Mouse (Mus musculus) 3134 (cell line): ENCODE measurements around the gene Neu3.
"Not testable (repeated sequence)": the region's sequence is repeated elsewhere in the genome, so short reads cannot be mapped to it uniquely, and the experiment has no call there.

Experiments
- DNase-seq: peaks from one replicate; pipeline ENCODE4 v3.0.0-alpha.2; 2011; ENCODE audit warnings: low spot score; ENCODE audit not compliant: insufficient read length; ENCODE audit errors: extremely low read depth

The Neu3 gene

DNA sequence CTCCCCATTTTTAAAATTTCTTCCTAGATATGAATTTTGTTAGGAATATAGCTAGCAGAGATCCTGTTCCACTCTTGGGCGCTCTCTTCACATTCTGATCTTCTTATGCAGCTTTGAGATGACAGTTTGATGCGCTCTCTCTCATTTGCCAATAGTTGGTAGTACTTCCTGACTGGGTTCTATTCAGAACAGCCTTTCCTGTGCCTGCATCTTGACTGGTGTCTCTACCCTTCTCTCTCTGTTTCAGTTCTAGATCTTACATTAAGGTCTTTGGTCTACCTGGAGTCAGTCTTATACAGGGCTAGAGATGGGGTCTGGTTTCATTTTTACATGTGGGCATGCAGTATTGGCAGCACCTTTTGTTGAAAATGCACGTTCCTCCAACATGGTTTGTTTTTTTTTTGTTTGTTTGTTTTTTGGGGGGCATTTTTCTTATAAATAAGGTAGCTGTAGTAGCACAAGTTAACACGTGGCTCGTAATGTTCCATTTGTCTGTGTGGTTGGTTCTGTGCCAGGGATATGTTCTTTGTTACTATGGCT, 6.2 kb upstream of the Neu3 start:
- no peak for DNase-seq

DNA sequence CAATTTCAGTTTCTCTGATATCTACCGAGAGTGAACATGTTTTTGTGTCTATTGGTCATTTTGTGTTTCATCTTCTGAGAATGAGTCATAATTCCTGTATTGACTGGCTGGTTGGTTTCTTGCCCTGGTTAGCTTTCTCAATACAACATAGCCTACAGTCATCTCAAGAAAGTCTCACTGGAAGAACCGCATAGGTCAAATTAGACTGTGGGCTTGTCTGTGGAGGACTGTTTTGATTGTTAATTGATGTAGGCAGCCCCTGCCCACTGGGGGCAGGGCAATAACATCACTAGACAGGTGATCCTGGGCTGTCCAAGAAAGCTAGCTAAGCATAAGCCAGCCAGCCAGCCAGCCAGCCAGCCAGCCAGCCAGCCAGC, 5.6 kb upstream of the Neu3 start:
- DNase-seq: no peak

DNA sequence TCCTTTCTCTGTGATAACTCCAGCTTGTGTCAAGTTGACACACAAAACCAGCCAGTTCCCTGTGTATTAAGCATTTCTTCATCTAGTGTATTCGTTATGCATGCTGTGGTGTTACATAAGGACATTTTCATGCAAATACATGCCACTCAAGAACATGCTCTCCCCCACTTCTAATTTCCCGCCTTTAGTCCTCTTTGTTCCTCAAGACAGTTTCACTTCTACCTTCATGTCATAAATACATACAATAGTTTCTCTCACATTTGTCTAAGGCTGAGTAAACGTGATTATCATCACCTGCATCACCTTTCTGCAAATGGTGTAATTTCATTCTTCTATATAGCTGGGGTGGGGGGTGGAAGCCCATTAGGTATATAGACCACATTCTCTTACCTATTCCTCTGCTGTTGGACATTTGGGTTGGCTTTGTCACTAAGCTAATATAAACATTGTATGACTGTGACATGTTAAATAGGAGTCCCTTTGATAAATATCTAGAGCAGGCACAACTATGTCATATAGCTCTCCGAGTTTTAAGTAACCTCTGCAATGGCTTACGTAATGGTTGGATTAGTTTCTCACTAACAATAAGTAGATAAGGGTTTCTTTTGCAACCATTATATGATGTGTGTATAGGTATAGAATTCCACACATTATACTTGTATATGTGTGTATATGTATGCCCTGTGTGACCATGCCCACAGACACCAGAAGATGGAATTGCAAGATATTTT, 5.1 kb upstream of the Neu3 start:
- no peak for DNase-seq

DNA sequence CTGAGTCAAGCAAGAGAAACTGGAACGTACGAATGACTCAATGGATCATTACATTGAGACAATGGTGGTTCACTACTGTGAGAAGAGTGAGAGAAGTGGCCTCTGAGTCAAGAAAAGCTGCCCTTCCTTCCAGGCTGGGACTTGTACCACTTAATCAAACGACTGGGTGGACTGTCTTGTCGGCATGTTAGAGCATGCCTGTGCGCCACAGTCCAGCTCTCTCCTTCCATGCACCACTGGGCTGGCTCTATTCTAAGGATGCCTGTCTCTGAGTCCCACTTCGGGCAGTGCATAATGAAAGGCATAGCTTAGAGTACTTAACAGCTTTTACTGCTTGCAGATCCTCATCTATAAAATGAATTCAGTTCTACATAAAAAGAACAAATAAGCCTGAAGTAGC, 2.1 kb downstream of the Neu3 start:
- no peak for DNase-seq

DNA sequence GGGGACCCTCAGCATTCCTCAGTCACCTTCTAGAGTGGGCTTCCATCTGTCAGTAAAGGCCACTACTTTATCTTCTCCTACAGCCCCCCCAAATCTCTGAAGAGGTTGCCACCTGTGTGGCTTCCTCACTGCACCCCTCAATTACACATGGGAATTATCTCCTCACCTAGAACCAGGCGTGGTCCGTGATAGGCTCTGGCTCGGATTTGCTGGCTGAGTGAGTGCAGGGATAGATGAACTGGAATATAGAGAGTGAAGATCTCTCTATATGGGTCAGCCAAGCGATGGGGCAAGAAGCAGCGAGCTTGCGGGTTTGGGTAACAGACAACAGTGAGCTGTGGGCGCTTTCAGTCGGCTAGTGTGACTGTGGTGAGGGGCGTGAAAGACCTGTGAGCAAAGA, 2.7 kb downstream of the Neu3 start:
- DNase-seq: no peak

DNA sequence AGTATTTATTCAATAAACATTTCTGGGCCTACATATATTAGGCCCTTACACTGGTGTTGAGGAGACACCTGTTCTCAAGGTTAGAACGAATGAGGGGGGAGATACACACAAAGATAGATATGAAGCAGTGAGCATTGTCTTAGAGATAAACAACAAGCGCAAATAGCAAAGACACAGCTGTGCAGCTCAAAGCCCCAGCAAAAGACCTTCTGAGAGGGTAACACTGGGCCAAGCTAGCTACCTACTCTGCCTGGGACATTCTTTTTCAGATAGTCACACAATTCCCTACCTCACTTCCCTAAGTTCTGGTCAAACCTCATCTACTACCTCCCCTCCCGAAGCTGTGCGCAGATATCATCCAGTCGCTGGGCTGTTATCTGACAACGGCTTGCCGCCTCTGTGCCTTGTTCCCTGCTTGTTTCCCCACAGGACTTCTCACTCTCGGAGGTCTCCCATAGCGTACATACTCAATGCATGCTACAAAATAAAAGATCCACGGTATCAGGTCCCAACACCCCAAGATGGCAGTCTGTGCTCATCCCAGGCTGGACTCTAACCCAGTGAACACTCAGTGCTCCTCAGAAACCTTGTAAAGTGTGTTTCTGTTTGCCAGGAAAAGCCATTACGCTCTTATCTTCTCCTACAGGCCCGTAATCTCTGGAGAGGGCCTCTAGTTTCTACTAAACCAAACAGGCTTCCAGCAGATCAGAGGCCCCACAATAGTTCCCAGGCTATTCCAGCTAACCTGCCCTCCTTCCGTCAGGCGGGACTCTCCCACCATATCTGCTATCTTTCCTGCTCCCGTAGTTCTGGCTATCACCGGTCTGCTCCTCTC, 3.4 kb downstream of the Neu3 start:
- no peak for DNase-seq

DNA sequence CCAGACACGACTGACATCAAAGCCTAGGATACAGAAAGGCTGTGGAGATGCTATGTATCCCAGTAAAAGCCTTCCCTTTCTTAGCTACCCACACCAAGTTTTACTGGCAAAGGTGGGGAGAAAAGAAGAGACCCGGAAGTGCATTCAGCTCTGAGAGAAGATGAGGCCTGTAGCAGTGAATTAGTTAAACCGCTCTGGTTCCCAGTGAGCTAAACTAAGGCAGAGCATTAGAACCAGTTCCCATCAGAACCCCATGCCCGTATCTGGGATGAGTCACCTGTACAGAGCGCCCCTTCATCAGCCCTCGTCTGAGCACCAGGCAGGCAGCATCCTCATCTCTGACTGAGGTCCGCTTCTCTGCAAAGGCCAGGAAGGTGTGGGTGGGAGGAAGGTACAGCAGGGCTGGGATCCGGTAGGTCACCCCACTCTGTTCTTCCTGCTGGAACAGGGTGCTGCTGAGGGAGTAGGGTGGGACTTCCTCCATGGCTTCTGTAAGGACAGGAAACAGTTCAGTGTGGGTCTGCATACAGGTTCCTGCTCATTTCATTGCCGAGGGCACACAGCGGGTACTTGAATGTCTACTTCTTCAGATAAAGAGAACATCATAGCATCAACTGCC, 5.1 kb downstream of the Neu3 start:
- no peak for DNase-seq

DNA sequence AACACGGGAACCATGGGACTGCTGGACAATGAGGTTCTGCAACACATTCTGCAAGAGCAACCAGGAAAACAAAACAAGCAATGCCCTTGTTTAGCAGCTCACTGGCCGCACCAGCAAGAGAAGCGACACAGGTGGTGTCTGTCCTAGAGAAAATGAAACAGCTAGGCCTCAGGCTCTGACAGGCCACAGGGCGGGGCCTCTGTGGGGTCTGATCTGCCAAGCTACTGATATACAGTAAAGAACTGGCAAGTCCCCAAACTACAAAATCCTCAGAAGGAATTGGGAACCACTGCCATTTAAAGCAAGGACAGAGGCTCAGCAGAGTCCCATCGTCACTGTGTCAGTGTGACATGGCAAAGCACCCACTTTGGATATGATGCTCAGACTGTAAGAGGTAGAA, 5.8 kb downstream of the Neu3 start:
- no peak for DNase-seq

DNA sequence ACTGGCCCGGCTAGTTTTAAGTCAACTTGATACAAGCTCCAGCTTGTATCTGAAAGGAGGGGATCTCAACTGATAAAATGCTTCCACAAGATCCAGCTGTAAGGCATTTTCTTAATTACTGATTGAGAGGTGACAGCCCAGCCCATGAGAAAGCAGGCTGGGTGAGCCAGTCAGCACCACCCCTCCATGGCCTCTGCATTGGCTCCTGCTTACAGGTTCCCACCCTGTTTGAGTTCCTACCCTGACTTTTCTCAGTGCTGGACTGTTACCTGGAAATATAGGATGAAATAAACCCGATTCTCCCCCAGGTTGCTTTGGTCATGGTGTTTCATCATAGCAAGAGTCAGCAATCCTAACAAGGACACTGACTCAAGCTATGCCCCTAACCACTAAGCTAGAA, 6.3 kb downstream of the Neu3 start:
- DNase-seq: no peak

DNA sequence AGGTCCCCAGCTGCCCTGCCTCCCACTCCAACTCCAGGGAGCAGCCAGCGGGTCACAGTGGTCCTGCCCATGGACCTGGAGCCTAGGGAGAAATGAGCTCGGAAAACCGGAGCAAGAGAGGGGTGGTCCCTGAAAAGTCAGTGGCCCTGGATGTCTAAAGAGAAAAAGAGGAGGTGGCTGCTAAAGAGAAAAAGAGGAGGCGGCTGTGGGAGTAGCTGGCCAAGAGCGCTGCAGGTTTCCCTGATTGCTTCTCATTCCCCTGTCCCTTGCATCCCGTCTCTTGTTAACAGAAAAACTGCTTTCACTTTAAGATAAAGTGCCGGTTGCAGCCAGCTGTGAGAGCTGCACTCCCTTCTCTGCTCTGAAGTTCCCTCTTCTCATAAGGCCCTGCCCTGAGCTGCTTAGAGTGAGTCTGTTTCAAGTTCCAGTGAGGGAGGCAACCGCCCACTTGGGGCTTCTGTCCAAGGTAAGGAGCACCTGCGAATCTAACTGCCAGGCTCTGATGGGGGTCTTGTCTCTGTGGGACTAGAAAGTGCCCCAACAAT, 10.0 kb downstream of the Neu3 start:
- DNase-seq: not testable (repeated sequence)

DNA sequence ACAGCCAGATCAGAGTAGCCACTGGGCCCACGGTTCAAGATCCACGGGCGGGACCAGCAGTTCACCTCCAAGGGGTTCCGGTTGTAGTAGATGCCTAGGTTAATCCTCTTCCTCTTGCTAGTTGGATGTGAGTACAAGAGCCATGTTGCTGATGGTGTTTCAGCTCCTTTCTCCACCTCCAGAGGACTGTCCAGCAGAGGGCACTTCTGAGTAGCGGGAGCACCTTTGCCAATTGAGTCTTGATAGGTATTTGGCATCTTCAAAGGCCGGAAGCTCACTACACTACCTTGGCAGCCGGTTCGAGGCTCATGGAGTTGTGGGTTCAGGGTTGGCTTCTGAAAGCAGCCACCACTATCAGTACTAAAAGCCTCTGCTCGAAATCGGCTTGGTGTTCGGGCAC, 14.8 kb downstream of the Neu3 start:
- no peak for DNase-seq

DNA sequence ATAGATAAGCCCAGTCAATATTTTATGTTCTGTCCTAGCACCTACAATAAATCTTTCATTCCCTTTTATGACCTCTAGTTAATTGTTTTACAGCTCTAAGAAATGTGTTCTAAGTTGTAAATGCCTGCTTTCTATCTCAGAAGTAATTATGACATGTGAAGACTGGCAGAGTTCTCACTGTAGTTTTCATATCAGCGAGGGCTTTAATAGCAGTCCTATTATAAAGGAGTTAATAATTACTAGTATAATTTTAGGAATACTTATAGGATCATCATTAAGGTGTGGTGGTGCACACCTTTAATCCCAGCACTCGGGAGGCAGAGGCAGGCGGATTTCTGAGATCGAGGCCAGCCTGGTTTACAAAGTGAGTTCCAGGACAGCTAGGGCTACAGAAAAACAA, 16.6 kb downstream of the Neu3 start:
- DNase-seq: no peak

DNA sequence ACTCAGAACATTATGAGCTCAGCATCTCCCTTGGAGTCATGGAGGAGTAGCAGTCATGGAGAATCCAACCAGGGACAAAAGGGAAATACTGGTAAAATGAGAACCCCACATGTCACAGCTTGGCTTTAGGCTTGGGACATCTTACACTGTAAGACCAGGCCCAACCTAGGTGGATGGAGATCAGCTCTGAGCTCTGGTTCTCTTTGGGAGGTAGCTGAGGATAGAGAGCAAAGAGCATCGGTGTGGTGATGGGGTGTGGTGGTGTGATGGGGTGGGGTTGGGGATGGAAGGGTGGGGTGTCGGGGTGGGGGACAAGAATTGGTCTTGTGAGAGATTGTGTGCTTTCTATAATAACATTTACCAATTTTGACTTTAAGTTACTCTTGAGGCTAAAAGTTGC, 17.4 kb downstream of the Neu3 start:
- no peak for DNase-seq

DNA sequence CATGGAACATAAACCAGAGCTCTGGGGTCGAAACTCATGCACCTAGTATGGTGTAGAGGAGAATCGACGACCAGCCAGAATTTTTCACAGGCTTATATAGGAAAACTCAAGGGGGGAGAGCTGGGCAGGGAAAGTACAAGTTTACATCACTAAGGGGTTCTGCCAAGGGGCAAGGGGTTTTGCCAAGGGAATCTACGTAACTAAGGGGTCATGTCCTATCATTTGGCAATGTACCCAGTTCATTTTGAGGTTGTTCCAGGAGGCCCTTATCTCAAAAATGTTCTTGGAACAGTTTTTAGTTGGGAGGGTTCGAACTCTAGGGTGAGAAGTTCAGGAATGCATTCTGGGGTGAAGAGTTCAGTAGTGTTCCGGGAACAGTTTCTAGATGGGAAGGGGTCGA, 21.2 kb downstream of the Neu3 start:
- not testable (repeated sequence) for DNase-seq

DNA sequence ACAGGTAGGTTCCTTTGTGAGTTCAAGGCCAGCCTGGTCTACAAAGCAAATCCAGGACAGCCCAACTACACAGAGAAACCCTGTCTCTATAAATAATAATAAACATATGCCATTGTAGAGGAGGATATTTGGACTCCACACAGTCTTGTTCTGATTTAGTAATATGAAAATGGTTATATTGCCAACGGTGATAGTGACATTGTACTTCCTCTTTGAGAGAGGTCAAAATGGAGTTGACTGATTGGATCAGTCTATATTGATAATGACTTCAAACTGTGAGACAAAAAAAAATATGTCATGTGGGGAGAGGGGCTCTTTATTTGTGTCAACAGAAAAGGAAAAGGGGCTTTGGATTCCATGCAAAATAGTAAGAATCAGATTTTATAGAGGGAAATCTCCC, 22.9 kb downstream of the Neu3 start:
- no peak for DNase-seq

DNA sequence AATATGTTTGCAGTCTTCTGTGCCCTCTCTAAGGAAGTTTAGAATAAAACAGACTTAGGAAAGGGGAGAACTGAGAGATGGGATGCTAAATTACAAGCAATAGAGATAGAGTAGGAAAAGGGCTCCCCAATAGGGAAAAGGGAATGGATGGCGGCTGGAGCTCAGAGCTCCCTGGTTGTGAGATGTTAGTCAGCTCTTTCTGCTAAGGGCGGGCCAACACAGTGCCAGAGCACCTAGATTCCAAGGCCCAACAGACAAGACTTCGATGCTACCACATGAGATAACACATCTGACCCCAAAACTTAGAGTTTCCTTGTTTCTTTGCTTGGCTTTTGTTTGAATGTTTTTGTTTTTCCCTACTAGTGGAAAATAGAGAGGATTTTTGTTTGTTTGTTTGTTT, 24.2 kb downstream of the Neu3 start:
- not testable (repeated sequence) for DNase-seq

DNA sequence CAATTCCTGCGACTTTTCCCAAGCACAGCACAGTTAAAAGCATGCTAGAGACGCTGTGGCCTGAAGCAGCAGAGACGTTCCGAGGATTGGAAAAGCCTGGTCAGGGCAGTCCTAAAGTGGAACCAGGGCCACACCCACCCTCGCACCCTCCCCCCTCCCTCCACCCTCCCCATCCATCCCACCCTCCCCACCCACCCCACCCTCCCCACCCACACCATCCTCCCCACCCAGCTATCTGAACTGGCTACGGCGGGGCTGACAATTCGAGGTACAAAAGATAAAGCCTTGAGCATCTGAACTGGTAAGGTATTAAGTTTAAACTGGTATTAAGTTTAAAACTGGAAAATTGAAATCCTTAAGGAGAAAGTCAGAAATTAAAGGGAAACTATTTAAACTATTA, 24.7 kb downstream of the Neu3 start:
- no peak for DNase-seq

DNA sequence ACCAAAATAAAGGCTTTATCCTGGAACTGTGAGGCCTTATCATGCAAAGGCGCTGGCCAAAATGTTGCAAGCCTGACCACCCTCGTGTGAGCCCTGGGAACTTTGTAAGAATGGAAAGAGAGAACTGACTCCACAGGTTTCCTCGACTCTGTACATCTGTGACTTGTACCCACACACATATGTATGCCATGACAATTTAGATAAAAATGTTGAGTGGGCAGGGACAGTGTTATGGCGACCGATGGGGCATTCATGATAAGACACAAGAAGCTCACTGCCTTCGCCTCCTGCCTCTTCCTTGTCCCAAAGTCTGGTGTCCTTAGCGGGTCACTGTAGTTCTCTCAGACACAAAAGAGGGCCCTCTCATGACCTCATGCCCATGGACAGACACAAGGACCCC, 29.1 kb downstream of the Neu3 start:
- no peak for DNase-seq

DNA sequence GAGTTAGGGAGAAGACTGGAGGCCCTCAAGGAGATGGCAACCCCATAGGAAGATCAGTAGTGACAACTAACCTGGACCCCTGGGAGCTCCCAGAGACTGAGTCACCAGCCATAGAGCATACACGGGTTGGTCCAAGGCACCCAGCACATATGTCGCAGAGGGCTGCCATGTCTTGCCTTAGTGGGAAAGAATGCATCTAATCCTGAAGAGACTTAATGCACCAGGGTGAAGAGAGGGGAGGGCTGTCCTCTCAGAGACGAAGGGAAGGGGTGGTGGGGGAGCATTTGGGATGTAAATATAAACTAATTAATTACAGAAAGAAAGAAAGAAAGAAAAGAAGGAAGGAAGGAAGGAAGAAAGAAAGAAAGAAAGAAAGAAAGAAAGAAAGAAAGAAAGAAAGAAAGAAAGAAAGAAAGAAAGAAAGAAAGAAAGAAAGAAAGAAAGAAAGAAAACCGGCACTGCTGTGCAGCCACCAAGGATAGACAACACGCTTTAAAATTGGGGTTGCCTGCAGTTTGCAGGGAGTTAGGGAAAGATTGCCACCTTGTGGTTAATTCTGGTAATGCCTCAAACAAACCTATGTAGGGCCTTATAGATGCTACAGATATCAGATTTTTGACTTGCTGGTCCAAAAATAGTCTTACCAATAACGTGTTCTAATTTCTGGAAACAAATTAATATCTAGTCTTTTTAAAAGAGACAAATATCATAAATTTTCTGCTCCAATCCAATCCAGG, 30.1 kb downstream of the Neu3 start:
- DNase-seq: no peak

DNA sequence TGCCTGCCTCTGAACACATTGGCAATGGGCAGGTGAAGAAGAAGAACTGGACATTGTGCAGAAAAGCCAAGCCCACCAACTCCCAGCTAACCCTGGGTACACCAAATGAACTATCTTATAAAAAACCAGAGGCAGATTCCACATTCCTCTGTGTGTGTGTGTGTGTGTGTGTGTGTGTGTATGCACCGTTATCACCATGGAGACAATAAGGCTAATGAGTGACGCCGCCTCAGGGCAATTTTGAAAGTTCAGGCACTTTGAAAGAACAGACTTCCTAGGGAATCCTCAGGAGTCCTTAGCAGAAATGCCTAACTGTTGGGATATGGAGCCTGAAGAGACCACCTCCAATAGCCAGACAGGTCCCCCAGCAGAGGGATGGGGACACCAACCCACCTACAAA, 31.0 kb downstream of the Neu3 start:
- no peak for DNase-seq

DNA sequence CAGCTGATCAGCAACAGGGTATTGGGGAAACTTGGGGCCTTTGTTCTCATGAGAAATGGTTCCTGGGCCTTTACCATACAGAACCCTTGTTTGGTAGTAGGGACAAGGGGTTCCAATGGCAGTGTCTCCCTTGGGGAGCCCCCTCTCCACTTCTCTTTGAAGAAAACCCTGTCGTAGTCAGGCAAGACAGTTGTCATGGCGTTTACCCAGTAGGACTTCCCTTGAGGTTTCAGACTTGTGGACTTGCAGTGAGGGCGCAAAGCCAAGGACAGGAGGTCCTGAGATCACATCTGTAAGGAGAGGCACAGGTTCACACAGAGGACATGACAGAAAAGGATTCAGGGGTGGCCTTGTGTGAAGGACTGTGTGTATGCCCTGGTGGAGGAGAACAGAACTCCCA, 31.7 kb downstream of the Neu3 start:
- DNase-seq: no peak
